Mouse (Mus musculus) myocyte (in vitro differentiated cells): ENCODE data around the gene Gm5269. TPM values are rescaled to one million over a fixed set of nuclear protein-coding genes. Genes with fewer than 3 reads are reported as not detected.

Experiments
- H3K27me3 ChIP-seq: one replicate; pipeline ENCODE4 v1.6.1; 2011; ENCODE audit not compliant: control insufficient read depth, insufficient read depth, insufficient read length
- H3K36me3 ChIP-seq: one replicate; pipeline ENCODE4 v1.6.1; 2011; ENCODE audit not compliant: control insufficient read depth, insufficient read depth
- H3K4me2 ChIP-seq: one replicate; pipeline ENCODE4 v1.6.1; 2011; ENCODE audit warnings: low read depth, control low read depth
- H3K4me3 ChIP-seq: one replicate; pipeline ENCODE4 v1.5.1; 2011; ENCODE audit warnings: mild to moderate bottlenecking, control low read depth, moderate library complexity
- H3K79me2 ChIP-seq: one replicate; pipeline ENCODE4 v1.6.1; 2011; ENCODE audit not compliant: control insufficient read depth, insufficient read depth
- H3ac ChIP-seq: one replicate; pipeline ENCODE4 v1.6.1; 2011; ENCODE audit not compliant: control insufficient read depth, insufficient read length
- CEBPB ChIP-seq: IDR thresholded peaks from 2 replicates; pipeline ENCODE4 v1.6.1; 2011; ENCODE audit warnings: mild to moderate bottlenecking, moderate library complexity; ENCODE audit not compliant: poor library complexity, insufficient read depth, severe bottlenecking
- E2F4 ChIP-seq: IDR thresholded peaks from one replicate; pipeline ENCODE4 v1.6.1; 2011; ENCODE audit warnings: mild to moderate bottlenecking, control low read depth, moderate library complexity; ENCODE audit not compliant: insufficient read depth
- MAX ChIP-seq: IDR thresholded peaks from one replicate; pipeline ENCODE4 v1.6.1; 2011; ENCODE audit warnings: low read depth, mild to moderate bottlenecking, control low read depth
- MYOD1 ChIP-seq, 3 experiments: IDR thresholded peaks; one replicate each; pipeline ENCODE4 v1.6.1; 2011; ENCODE audit warnings: control low read depth in 2 of 3, low read depth in 2 of 3, mild to moderate bottlenecking in 2 of 3, moderate library complexity in 1 of 3; ENCODE audit not compliant: insufficient read length in 2 of 3, control insufficient read depth in 1 of 3
- MYOG ChIP-seq, 3 experiments: IDR thresholded peaks; one replicate each; pipeline ENCODE4 v1.6.1; 2011; ENCODE audit warnings: control low read depth in 2 of 3, low read depth in 2 of 3, mild to moderate bottlenecking in 2 of 3; ENCODE audit not compliant: insufficient read length in 2 of 3, control insufficient read depth in 1 of 3, insufficient read depth in 1 of 3
- POLR2A ChIP-seq: IDR thresholded peaks from one replicate; pipeline ENCODE4 v1.6.1; 2011; ENCODE audit warnings: low read depth, mild to moderate bottlenecking, control low read depth, moderate library complexity; ENCODE audit not compliant: insufficient read length
- POLR2AphosphoS2 ChIP-seq: IDR thresholded peaks from one replicate; pipeline ENCODE4 v1.6.1; 2011; ENCODE audit warnings: low read depth, control low read depth; ENCODE audit not compliant: insufficient read length
- REST ChIP-seq: IDR thresholded peaks from one replicate; pipeline ENCODE4 v1.6.1; 2011; ENCODE audit warnings: mild to moderate bottlenecking, control low read depth, moderate library complexity; ENCODE audit not compliant: insufficient read depth, insufficient read length
- SRF ChIP-seq: IDR thresholded peaks from one replicate; pipeline ENCODE4 v1.6.1; 2011; ENCODE audit warnings: low read depth; ENCODE audit not compliant: control insufficient read depth, insufficient read length
- TCF12 ChIP-seq: IDR thresholded peaks from one replicate; pipeline ENCODE4 v1.6.1; 2011; ENCODE audit warnings: mild to moderate bottlenecking, control low read depth; ENCODE audit not compliant: poor library complexity, insufficient read depth, severe bottlenecking
- TCF3 ChIP-seq: IDR thresholded peaks from one replicate; pipeline ENCODE4 v1.6.1; 2011; ENCODE audit warnings: low read depth, control low read depth; ENCODE audit not compliant: insufficient read length
- USF1 ChIP-seq: IDR thresholded peaks from one replicate; pipeline ENCODE4 v1.6.1; 2011; ENCODE audit warnings: low read depth, mild to moderate bottlenecking, control low read depth, moderate library complexity
- polyA plus RNA-seq: library from polyadenylated mRNA; unstranded; fragments of >200 nt; fragmentation: generic; extraction: Trizol; gene quantifications from one replicate; pipeline ENCODE4 v1.2.1, GENCODE M21; 2012; ENCODE audit warnings: missing spikeins

Gm5269 gene
- polyA plus RNA-seq, 1 experiment: not detected

DNA sequence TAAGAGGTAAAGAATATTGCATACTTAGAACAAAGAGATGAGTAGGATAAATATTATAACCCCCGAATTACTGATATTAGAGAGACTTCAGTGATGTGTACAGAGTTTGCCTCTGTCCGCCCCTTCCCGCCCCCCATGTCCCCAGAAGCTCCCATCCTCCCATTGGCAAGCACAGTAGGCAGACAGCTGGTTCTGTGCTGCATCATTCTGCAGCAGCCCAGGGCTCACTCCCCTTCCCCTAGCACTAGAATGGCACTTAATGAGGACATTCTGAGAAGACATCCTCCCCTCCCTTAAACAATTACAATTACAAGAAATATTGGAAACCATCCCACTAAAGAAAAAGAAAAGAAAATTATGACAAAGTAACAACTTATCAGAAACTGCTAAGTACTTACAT is 26.4 kb downstream of the Gm5269 start:
- Histone ChIP-seq H3ac (no peak overlapping the region), H3K4me2 (no peak overlapping the region), H3K79me2 (no peaks in the 10 kb centered on the region), H3K4me3 (no peak overlapping the region), H3K27me3 (no peaks in the 10 kb centered on the region), H3K36me3 (no peaks in the 10 kb centered on the region)
- TF ChIP-seq E2F4: no peak
- no peak for TF ChIP-seq TCF3
- no peak for TF ChIP-seq SRF
- no peak for TF ChIP-seq POLR2AphosphoS2
- no peak for TF ChIP-seq MYOG (IDR thresholded peaks at IDR 0.05; ENCODE audit: control insufficient read depth in 1 of 3, insufficient read depth in 1 of 3, insufficient read length in 2 of 3, low read depth in 2 of 3)
- TF ChIP-seq USF1: no peak
- TF ChIP-seq REST: no peak
- peak in 1 of 3 experiments; percentile 27 for TF ChIP-seq MYOD1 (IDR thresholded peaks at IDR 0.05; ENCODE audit: control insufficient read depth in 1 of 3, insufficient read length in 2 of 3, low read depth in 2 of 3)

DNA sequence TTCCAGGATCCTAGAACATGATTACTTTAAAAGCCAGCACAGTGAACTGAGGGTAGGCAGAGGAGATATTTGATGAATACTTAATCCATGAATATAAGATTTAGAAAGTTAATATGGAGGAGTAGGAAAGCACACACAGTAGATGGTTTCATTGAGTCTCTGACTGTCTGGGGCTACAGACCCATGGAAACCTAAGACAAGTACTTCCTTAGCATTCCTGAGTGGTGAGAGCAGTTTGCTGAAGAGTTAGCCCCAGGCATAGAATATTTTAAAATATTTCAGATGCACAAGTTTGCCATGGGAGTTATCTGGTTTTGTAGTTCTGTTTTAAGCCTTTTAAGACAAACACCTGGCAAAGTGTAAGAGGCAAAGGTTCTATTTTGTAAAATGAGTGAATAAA is 28.9 kb downstream of the Gm5269 start:
- TF ChIP-seq POLR2AphosphoS2 (no peak), CEBPB (no peak), TCF3 (no peak), MYOD1 (IDR thresholded peaks at IDR 0.05; ENCODE audit: control insufficient read depth in 1 of 3, insufficient read length in 2 of 3, low read depth in 2 of 3) (no peak)
- Histone ChIP-seq H3K27me3 (no peaks in the 10 kb centered on the region), H3ac (no peak overlapping the region), H3K4me3 (no peak overlapping the region), H3K79me2 (no peaks in the 10 kb centered on the region), H3K4me2 (no peak overlapping the region), H3K36me3 (no peaks in the 10 kb centered on the region)

DNA sequence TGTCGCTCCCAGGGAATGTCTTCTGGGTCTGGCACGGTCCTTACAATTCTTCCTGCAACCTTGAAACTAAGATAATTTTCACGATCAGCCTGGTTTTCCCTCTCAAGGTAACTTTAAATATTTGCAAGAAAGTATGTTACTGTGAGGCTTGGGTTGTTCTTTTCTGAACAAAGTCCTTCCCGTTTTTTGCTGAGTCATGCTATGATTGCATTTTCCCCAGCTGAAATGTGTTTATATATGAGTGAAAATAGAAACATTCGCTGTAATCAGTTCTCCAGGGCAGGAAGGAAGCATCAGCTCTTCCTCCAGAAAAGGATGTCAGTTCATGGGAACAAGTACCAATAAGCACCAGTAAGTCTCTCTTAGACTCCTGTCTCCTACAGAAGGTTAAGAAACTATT is 29.7 kb downstream of the Gm5269 start:
- H3K27me3 ChIP-seq: no peaks in the 10 kb centered on the region
- H3K4me3 ChIP-seq: no peak overlapping the region
- no peak overlapping the region for H3ac ChIP-seq
- TF ChIP-seq CEBPB (no peak), MYOD1 (IDR thresholded peaks at IDR 0.05; ENCODE audit: control insufficient read depth in 1 of 3, insufficient read length in 2 of 3, low read depth in 2 of 3) (no peak), REST (no peak), MAX (no peak), POLR2A (no peak), MYOG (IDR thresholded peaks at IDR 0.05; ENCODE audit: control insufficient read depth in 1 of 3, insufficient read depth in 1 of 3, insufficient read length in 2 of 3, low read depth in 2 of 3) (no peak), E2F4 (no peak), SRF (no peak), TCF3 (no peak), TCF12 (no peak), POLR2AphosphoS2 (no peak)
- H3K36me3 ChIP-seq: no peaks in the 10 kb centered on the region
- H3K79me2 ChIP-seq: no peaks in the 10 kb centered on the region
- H3K4me2 ChIP-seq: peak overlapping the region; percentile 58

DNA sequence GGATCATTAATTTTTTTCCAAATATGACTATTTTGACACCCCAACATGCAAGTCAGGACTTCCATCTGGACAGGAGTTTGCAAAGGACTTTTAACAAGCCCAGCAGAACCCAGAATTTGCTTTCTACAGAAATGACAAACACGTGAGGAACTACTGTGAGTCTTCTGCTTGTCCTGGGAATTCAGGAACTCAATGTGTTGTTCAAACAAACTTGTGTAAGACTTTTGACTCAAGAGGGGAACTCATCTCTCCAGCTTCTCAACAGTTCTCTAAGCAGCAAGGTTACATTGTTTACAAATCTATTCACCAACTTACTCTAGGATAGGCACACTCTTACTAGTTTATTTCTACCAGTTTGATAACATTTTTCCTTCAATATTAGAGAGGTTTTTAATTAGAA is 32.0 kb downstream of the Gm5269 start:
- H3ac ChIP-seq: no peak overlapping the region
- H3K27me3 ChIP-seq: no peaks in the 10 kb centered on the region
- TF ChIP-seq TCF12 (no peak), MYOG (IDR thresholded peaks at IDR 0.05; ENCODE audit: control insufficient read depth in 1 of 3, insufficient read depth in 1 of 3, insufficient read length in 2 of 3, low read depth in 2 of 3) (no peak), SRF (no peak), MYOD1 (IDR thresholded peaks at IDR 0.05; ENCODE audit: control insufficient read depth in 1 of 3, insufficient read length in 2 of 3, low read depth in 2 of 3) (no peak), E2F4 (no peak), CEBPB (no peak), REST (no peak), USF1 (no peak), POLR2A (no peak), MAX (no peak)
- H3K36me3 ChIP-seq: no peaks in the 10 kb centered on the region
- H3K4me2 ChIP-seq: no peak overlapping the region
- H3K79me2 ChIP-seq: no peaks in the 10 kb centered on the region
- no peak overlapping the region for H3K4me3 ChIP-seq

DNA sequence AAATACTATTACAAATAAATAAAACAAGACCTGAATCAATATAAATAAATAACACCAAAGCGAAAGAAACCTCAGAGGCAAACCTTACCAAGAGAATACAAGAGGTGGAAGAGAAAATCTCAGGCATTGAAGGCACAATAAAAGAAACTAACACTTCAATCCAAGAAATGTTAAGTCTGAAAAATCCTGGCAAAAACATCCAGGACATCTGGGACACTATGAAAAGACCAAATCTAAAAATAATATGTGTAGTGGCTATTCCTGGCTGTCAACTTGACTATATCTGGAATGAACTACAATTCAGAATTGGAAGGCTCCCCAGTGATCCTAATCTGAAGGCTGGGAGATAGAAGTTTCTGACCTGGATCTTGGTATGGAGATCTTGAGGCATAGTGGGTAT is 44.6 kb downstream of the Gm5269 start:
- Histone ChIP-seq H3ac (no peak overlapping the region), H3K27me3 (no peaks in the 10 kb centered on the region), H3K4me3 (no peak overlapping the region), H3K79me2 (no peaks in the 10 kb centered on the region), H3K36me3 (no peaks in the 10 kb centered on the region), H3K4me2 (peak overlapping the region; percentile 25)
- no peak for TF ChIP-seq E2F4
- TF ChIP-seq TCF12: no peak
- no peak for TF ChIP-seq USF1
- TF ChIP-seq TCF3: no peak
- TF ChIP-seq MYOD1 (IDR thresholded peaks at IDR 0.05; ENCODE audit: control insufficient read depth in 1 of 3, insufficient read length in 2 of 3, low read depth in 2 of 3): no peak
- TF ChIP-seq SRF: no peak
- TF ChIP-seq MAX: no peak
- no peak for TF ChIP-seq REST
- no peak for TF ChIP-seq CEBPB
- TF ChIP-seq MYOG (IDR thresholded peaks at IDR 0.05; ENCODE audit: control insufficient read depth in 1 of 3, insufficient read depth in 1 of 3, insufficient read length in 2 of 3, low read depth in 2 of 3): no peak
- no peak for TF ChIP-seq POLR2A
- no peak for TF ChIP-seq POLR2AphosphoS2

Other genes starting within 250 kb of the Gm5269 start
- 25.2 TPM for gene Wdr75, start 95.1 kb downstream of the Gm5269 start, polyA plus RNA-seq
- 21.7 TPM for gene Slc40a1, start 36.2 kb upstream of the Gm5269 start, polyA plus RNA-seq
- under 0.01 TPM for gene Dnah7b, start 176.0 kb upstream of the Gm5269 start, polyA plus RNA-seq